Mouse (Mus musculus) T-cell, adult 66 days (primary cell): ENCODE results near the gene Adtrp. TPM values are rescaled to one million over a fixed set of nuclear protein-coding genes. Genes with fewer than 3 reads are reported as not detected.

Experiments
- total RNA-seq, 2 experiments: library from RNA; stranded (reverse); gene quantifications; 3 replicates in 1 of 2; 4 replicates in 1 of 2; pipeline ENCODE4 v1.2.4; 2023

Gene Adtrp
- not detected for total RNA-seq

DNA sequence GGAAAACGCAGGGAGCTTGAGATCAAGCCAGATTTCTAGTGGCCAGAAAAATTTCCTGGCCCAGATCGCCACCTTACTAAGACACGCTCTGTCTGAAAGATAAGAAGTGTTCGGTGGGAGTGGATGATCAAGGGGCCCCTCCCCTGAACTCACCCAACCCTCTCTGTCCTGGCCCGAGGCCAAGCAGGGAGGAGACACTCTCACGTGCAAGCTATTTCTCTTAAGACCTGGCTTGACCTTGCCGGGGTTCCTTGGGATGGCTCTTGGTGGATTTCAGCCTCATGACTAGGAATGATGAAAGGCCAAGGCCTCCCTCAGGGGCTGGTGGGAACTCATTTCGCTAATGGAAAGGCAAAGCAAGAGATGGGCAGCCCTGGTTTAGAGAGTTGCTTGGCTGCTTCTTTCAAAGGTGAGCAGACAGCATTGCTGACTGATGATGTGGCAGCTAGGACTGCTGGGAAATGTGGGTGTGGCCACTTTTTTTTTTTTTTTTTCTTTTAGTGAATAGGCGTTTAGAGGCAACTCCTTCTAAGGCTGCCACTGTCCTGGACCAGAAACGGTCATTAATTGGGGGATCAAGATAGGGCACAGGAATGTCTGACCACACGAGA lies at the start of gene Adtrp:
Adtrp (minus strand) TSS at position 169 of the 611 bp plus-strand sequence.

Other genes with a start within 250 kb of the Adtrp start
- gene Tmem170b, start 241.8 kb downstream of the Adtrp start, total RNA-seq = 10 to 100 TPM; 14.7 to 15.3 TPM
- gene Hivep1, start 204.3 kb upstream of the Adtrp start, total RNA-seq = 10 to 100 TPM; 45.0 to 49.1 TPM